Mouse (Mus musculus) heart, adult 8-10 months (tissue): ENCODE measurements around the gene Ankrd35. TPM values are rescaled to one million over a fixed set of nuclear protein-coding genes. Genes with fewer than 3 reads are reported as not detected.
"Not testable (repeated sequence)": the region's sequence is repeated elsewhere in the genome, so short reads cannot be mapped to it uniquely, and the experiment has no call there.

ENCODE experiments used
- DNase-seq: peaks from one replicate; pipeline ENCODE4 v3.0.0; 2022; ENCODE audit warnings: low spot score
- total RNA-seq, 4 experiments: library from RNA; stranded (reverse); gene quantifications; 2 replicates each; pipeline ENCODE4 v1.2.4; 2022

Ankrd35 gene
- total RNA-seq, 4 experiments from 2014 or later = 0.57 to 2.1 (median 1.6) TPM

DNA sequence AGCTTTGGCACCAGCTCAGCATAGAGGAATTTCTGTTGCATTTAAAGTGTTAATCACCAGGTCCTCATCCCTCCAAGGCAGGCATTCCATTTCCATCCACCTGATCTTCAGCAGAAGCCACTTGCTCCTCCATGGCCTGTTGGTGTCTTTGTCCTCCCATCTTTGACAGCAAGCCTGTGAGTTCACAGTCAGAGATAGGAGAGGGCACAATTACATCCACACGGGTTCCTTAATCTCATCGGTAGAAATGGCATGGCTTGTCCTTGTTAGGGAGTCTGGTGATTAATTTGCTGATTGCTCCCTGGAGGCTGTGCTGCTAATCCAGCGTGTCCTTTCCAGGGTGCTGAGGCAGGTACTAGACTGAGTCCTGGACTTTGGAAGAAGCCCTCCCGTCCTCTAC lies 3.6 kb downstream of the Ankrd35 start:
- DNase-seq = no peak

DNA sequence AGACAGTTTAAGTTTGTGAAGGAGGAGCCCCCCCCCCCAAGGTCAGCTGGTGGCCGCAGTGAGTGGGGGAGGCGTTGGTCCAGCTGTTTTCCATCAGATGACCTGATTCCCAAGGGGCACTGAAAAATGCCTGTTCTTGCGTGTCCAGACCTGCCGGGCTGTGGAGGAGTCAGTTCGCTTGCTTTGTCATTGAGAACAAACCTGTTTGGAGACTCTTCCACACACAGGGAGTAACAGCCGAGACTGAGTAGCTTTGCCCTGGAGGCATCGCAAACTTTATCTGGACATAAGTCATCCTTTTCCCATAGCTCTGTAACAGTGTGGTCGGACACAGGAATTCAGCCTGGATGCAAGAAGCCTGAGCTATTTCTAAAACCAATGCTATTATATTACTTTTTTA lies 4.5 kb downstream of the Ankrd35 start:
- no peak for DNase-seq

DNA sequence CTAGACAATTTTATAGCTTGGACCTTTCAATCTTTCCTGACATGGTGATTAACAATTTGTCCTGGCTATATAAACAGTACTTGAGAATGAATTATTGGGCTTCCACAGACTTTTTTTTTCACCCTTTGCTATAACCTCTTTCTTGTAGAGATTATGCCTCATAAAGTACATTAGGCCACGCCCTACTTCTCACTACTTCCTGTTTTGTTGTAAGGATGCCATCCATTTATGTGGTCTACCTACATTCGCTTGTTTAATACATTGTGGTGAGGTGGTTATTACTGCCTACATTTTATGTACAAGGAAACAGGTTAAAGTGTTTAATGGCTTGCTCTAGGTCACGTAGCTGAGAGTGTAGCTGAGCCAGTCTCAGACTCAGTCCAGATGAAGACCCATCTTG lies 5.2 kb downstream of the Ankrd35 start:
- no peak for DNase-seq

DNA sequence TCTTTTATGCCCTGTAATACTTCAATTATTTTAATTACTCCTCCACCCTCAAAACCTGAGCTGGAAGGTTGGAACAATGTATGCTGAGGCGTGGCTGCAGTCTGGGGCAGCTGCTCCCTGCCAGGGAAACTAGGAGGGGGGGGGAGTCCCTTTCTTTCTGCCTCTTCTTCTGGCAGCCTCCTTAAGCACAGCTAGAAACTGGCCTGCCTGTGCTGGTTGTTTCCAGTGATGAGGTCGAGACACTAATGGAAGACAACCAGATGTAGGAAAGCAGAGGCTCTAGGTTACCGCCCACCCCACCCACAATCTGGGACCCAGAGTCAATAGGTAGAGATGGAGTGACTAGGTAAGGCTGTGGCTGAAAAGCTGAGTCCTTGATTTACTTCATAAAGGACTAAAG lies 5.8 kb downstream of the Ankrd35 start:
- DNase-seq = no peak

DNA sequence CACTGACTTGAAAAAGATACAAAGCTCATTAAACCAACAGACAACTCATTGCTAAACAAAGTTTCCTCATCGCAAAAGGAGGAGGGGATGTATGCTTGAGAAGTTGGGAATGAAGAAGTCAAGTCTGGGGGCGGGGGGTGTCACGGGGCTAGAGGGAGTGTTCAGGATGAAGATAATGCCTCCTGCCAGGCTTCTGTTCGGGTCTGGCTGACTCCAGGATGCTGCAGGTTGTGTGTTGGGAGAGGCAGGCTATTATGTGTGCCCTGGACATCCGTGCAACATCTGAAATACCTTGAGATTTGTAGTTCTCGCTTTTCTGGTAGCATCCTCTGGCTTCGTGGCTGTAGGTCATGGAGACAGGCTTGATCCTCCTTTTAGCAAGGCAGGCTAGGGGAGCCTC lies 8.5 kb downstream of the Ankrd35 start:
- DNase-seq = no peak

DNA sequence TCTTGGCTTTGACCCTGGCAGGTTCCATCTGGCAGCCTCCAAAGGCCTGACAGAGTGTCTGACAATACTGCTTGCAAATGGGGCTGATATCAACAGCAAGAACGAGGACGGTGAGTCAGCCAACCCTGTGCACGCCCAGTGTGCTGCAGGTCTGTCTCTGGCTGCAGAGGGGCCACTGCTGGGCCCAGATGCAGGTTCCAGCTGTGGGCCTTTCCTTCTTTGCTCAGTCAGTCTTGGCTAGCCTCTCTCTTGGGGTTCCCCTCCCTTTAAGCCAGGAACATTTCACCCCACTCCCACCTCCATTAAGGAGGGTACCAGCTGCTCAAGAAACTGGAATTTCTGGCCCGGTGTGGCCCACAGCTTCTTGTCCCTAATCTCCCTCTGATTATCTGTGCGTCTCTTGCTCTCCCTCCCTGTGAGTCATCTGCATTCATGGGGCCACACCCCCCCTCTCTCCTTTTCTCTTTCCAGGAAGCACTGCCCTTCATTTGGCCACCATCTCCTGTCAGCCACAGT lies 9.3 kb downstream of the Ankrd35 start:
- DNase-seq = no peak

DNA sequence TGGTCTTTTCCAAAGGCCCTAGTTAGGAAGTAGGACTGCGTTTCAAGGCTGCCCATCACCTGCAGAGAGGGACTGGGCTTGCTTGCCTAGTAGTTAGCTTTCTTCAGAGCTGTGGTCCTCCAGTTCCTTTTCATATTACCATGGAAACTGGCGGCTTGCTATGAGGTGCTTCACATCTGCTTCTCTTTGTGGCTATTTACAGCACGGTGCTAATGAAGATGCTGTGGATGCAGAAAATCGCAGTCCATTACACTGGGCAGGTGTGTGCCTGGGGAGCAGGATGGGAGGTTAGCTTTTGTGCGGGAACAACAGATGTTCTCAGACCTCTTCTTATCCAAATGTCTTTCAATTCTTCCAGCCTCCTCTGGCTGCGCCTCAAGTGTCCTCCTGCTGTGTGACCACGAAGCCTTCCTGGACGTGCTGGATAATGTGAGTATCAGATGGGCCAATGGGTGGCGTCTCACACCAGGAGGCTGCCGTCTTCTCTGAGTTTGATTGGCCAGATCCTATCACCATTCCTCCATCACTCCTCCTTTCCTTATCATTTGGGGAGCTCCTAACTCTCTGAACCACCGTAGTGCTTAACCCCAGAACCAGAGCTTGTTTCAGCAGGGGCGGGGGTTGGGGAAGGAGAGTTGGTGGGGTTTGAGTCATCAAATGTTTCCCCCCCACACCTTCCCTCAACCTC lies 10.5 kb downstream of the Ankrd35 start:
- DNase-seq = no peak

DNA sequence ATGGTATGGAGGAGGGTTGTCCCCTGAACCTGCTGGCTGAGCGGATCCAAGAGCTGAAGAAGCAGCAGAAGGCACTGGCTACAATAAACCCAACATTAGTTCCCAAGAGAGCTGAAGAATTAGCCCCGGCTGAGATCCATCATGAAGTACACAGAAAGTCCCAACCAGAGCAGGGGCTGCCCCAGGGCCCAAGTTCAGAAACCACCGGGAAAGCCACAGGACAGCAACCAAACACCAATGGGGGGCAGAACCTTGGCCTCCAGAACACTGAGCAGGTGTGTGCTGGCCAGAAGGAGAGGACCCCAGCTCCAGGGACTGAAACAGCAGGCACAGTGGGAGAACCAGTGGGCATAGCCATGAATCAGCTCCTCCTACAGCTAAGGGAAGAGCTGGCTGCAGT lies 13.6 kb downstream of the Ankrd35 start:
- no peak for DNase-seq

DNA sequence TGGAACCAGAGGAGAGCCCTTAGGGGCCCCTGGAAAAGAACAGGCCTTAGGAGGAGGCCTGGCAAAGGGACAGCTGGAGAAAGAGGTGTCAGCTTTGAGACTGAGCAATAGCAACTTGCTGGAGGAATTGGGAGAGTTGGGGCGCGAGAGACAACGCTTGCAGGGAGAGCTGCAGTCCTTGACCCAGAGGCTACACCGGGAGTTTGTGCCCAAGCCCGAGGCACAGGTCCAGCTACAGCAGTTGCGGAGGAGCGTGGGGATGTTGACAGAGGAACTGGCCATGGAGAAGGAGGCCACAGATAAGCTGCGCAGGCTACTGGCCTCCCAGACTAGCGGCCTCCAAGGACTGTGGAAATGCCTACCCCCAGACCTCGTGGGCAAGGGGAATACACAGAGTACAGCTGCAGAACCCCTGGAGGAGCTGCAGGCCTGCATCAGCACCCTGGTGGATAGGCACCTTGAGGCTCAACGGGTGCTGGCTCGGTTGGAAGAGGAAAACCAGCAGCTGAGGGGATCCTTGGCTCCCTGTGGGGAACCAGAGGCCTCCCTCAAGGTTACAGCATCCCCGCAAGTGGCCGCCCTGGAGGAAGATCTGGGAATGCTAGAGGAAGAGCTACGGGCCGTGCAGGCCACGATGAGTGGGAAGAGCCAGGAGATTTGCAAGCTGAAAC lies 14.4 kb downstream of the Ankrd35 start:
- no peak for DNase-seq

DNA sequence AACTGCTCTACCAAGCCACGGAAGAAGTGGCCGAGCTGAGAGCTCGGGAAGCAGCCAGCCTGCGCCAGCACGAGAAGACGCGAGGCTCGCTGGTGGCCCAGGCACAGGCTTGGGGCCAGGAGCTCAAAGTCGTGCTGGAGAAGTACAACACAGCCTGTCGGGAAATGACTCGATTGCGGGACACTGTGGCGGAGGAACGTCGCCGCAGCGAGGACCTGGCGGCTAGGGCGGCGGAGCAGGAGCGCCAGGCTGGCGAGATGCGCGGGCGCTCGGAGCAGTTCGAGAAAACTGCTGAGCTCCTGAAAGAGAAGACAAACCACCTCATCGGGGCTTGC lies 14.9 kb downstream of the Ankrd35 start:
- no peak for DNase-seq

DNA sequence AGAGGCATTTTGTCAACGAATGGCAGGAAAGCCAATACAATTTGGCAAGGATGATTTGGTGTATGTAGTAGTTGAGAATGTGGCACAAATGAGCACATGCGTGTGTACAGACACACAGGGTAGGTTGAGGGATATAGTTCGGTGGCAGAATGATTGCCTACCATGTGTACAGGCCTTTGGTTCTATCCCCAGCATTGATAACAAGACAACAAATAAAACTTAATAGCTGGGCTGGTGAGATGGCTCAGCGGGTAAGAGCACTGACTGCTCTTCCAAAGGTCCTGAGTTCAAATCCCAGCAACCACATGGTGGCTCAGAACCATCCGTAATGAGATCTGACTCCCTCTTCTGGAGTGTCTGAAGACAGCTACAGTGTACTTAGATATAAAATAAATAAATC lies 16.1 kb downstream of the Ankrd35 start:
- DNase-seq = not testable (repeated sequence)

DNA sequence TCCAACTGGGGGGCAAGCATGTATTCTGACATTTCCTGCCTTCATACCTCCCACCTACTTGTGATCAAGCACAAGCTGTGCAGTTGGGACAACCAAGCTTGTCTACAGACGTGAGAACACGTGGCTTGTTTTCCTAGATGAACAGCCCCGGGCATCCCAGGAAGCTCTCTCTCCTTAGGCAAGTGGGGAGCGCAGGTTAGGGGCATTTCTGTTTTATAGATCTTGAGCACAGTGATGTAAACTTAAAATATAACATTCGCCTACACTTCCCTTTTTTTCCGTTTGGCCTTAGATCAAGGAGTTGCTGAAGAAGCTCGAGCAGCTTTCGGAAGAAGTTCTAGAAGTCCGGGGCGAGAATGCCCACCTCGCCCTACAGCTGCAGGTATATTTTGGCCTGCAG lies 18.9 kb downstream of the Ankrd35 start:
- no peak for DNase-seq

DNA sequence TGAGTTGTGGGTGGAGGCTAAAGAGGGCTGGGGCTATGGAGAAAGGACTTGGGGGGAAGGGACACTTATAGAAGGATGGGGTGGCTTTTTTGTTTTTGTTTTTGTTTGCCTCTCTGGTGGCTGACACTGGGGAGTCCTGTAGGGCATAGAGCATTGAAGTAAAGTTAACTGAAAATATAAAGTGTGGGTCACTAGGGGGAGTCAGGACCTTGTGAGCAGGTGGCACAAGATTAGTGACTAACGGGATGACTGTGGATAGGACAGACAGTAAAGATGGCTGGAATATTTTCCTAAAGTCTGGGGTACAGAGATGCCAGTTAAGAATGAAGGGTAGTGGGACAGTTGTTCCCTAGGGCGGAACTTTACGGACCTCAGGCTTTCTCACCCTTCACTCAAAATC lies 20.4 kb downstream of the Ankrd35 start:
- no peak for DNase-seq

DNA sequence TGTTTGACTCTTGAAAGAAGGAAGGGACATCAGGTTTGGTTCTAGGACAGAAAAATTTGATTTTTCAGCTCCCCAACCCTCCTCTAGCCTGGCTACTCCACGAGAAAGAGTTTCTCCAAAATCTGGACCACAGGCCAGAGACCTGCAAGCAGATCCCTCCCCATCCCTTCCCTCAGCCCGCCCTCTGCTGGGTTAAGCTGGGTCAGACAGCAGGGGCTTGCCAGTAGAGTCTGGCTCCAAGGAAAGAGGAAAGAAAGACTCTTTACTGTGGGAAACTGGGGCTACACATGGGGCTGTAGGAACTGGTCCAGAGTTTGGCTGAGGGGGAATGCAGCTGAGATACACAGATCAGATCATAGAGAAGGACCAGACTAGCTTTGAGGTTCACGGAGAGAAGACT lies 22.6 kb downstream of the Ankrd35 start:
- no peak for DNase-seq

DNA sequence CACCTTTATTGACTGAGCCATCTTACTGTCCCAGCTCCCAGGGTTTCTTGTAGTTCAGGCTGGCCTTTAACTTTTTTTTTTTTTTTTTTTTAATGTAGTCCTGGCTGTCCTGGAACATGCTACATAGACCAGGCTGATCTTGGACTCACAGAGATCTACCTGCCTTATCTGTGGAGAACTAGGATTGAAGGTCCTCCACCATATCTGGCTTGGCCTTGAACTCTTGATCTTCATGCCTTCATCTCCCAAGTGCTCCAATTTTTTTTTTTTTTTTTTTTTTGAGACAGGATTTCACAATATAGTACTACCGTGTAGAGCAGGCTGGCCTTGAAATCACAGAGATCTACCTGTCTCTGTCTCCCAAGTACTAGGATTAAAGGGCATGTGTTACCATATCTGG lies 23.6 kb downstream of the Ankrd35 start:
- DNase-seq = no peak

DNA sequence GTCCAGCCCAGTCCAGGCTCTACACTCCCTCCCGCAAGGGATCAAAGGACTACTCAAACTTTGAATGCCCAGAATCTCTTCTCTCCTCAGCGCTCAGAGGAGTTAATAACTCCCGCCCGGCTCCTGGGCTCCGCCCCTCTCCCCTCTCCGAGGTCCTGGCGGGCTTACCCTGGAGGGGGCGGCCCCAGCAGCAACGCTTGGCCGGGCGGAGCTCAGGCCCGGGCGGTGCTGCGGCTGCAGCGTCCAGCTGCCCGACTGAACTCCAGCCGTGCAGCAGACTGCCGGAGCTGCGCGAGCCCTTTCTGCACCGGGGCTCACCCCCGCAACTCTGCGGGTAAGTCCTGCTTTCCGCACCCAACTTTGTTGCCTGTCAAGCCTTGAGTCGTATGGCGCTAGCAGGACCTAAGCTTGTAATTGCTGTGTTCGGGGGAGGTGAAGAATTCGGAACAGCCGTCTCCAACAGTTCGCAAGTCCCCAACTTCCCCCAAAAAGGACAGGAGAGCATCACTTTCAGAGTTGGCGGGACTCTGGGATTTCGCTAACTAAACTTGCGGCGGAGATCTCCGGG lies 26.4 kb downstream of the Ankrd35 start, which contains the start of gene Pias3:
Pias3 (plus strand) TSS at position 187 of the 568 bp plus-strand sequence.
- DNase-seq = peak; percentile 81

DNA sequence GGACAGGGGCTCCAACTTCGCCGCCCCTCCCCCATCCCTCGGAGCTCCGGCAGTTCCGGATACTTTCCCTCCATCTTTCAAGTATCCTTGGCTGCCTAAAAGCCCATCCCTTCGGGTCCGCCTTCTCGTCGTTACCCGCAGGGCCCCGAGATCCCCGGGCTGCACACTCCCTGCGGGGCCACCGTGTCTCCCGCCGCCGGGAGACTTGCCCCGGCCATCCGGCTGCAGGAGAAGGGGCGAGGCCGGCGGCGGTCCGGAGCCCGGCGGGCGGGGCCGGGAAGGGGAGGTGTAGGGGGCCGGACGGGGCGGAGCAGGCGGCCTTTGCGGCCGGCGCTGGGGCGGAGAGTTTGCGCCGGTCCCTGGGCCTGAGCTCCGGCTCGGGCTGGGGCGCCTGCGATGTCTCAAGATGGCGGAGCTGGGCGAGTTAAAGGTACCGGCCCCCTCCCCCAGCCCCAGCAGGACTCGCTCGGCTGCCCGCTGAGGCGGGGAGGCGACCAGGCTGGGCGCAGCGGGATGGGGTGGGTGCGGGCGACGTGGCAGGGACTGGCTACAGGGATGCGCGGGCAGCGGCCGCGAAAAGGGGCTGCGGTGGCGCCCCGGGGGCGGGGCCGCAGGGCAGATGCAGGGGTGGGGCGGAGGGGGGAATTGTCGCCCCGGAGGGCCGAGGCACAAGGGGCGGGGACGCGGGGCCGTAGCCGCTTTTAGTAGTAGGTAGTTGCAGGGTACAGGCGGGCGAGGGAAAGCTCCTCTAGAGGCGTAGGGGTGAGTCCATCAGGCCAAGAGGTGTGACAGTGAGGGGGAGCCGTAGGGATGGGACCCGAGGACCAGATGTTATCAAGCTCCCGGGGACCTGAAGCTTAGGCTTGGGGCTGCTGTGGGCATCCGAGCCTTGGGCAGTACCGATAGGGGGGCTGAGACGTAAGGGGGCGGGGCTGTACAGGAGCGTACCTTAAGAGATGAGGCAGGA lies 27.1 kb downstream of the Ankrd35 start:
- peak; percentile 89 for DNase-seq

DNA sequence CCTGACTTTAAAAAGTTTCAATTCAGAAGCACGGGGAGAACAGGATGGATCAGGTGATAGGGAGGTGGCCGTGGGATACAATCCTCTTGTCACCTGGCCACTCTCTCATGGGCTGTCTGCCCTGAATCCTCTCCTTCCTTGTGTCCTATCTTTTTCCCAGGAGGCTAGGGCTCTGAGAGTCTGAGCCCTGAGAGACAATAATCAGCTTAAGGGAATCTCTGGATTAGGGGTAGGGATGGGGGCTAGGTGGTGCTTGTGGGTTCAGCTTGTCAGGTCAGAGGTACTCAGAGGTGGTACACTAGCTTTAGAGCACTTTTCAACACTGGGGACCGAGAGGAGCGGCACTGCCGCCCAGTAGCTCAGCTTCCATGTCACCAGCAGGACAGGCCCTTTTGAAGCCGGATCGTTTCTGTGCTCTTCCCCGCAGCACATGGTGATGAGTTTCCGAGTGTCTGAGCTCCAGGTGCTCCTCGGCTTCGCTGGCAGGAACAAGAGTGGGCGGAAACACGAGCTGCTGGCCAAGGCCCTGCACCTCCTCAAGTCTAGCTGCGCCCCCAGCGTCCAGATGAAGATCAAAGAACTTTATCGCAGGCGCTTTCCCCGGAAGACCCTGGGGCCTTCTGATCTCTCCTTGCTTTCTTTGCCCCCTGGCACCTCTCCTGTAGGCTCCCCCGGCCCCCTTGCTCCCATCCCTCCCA lies 29.2 kb downstream of the Ankrd35 start:
- DNase-seq = no peak

DNA sequence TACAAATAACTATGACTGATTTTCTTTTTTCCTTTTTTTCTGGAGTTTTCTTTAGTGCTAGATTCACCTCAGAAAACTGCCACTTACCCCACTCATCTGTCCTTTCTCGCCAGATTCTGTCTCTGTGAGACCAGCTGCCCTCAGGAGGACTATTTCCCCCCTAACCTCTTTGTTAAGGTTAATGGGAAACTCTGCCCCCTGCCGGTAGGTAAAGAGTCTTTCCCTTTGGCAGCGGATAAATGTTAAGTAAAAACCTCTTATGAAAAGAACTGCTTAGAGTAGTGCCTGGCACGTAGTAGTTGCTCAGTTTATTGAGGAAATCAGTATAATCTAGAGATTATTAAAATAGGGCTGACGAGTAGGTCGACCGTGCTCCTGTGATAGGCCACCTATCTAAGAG lies 30.4 kb downstream of the Ankrd35 start:
- no peak for DNase-seq

DNA sequence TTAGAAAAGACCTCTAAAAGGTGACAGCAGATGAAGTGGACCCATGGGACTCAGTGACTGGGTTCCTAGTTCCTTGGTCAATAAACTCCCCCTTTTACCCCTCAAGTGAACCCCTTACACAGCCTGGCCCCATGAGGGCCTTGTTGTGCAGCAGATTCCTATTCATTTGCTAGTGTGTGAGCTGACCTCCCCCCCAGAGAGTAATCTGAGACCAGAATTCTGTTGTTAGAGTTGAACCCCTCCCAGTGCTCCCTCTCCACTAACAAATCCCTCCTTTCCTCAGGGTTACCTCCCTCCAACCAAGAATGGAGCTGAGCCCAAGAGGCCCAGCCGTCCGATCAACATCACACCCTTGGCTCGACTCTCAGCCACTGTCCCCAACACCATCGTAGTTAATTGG lies 31.1 kb downstream of the Ankrd35 start:
- DNase-seq = no peak

DNA sequence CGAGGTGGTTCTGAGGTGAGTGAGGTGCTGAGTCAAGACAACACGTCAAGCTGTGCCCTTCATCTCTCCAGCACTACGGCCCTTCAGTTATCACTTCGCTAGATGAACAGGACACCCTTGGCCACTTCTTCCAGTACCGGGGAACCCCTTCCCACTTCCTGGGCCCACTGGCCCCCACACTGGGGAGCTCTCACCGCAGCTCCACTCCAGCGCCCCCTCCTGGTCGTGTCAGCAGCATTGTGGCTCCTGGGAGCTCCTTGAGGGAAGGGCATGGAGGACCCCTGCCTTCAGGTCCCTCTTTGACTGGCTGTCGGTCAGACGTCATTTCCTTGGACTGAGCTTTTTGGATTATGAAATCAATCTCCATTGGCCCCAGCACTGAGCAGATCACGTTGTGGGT lies 34.8 kb downstream of the Ankrd35 start:
- no peak for DNase-seq
